Mouse (Mus musculus) CH12.LX (cell line): ENCODE data around the gene Tspan3.

Experiments used
- CTCF ChIP-seq, 2 experiments: IDR thresholded peaks in 1 of 2; conservative IDR thresholded peaks in 1 of 2; 2 replicates each; pipeline ENCODE4 v1.5.1; 2011 to 2012; ENCODE audit warnings: low read depth in 2 of 2, low read length in 2 of 2, improper control_type of control experiment in 1 of 2, inconsistent platforms in 1 of 2, mild to moderate bottlenecking in 1 of 2, moderate library complexity in 1 of 2
- MAFK ChIP-seq: IDR thresholded peaks from 2 replicates; pipeline ENCODE4 v1.6.1; 2011; ENCODE audit warnings: low read length, improper control_type of control experiment; ENCODE audit not compliant: insufficient replicate concordance
- POLR2A ChIP-seq: IDR thresholded peaks from 2 replicates; pipeline ENCODE4 v1.6.1; 2011; ENCODE audit warnings: low read depth, mild to moderate bottlenecking, improper control_type of control experiment, low read length

DNA sequence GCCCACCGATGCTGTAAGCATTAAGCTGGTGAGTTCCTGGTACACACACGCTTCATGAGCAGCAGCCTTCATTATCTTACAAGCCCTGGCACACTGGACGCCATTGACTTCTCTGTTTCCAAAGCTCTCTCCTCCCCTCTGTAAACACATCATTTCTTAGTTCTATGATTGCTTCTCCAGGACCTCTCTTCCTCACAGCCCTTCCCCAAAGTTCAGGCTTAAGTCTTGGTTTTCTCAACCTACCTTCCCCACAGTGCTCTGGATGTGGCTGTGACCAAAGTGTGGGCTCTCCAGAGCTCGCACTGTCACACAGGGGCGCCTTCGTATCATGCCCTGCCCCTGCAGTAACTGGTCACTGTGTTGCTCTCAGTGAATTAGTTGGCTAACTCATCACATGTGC is at the start of gene Tspan3:
- no peak for TF ChIP-seq MAFK
- no peak for TF ChIP-seq CTCF (conservative IDR thresholded peaks at IDR 0.05 in 1 of 2, IDR thresholded peaks at IDR 0.05 in 1 of 2; ENCODE audit: low read depth in 2 of 2, low read length in 2 of 2)
- TF ChIP-seq POLR2A = no peak
